Mouse (Mus musculus): ENCODE data around the gene Prss36. TPM values are rescaled to one million over a fixed set of nuclear protein-coding genes. Genes with fewer than 3 reads are reported as not detected.

The Prss36 gene
- polyA plus RNA-seq, 1 experiment from 2014 or later = 10.0 TPM

DNA sequence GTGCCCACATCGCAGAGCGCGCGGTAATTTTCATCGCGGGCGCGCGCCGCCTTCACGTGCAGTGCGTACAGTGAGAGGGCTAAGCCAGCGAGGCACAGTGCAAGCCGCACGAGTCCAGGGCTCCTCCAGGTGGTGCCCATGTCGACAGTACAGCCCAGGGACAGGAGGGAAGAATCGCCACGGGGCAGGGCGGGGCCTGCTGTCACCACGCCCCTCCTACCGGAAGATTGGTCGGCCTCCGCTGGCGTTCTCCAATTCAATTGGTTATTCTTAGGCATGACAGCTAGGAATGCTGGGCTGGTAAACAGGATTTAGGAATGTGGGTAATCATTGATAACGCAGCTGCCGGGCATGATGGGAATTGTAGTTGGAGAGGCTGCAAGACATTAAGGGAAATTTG, 51.1 kb downstream of the Prss36 start, which contains the start of the genes Gm21974 and Vkorc1:
Gm21974 (minus strand) TSS at position 13 of the 400 bp plus-strand sequence.
Vkorc1 (minus strand) TSS at position 176 of the 400 bp plus-strand sequence.
- TF ChIP-seq CTCF (IDR thresholded peaks at IDR 0.05) = peak; percentile 67
- no peak for TF ChIP-seq EP300 (IDR thresholded peaks at IDR 0.05)
- Histone ChIP-seq H3K9ac (replicated peaks; ENCODE audit: low read depth) (peak within 1 kb of the TSS; percentile 48), H3K4me3 (ENCODE audit: low read depth, low read length) (peak within 1 kb of the TSS; percentile 64), H3K9me3 (ENCODE audit: low read length) (no peaks in the 10 kb centered on the region), H3K4me2 (replicated peaks; ENCODE audit: low read depth, low read length) (peak within 1 kb of the TSS; percentile 76), H3K27ac (ENCODE audit: low read length) (peak within 1 kb of the TSS; percentile 79), H3K36me3 (ENCODE audit: insufficient read depth, low read length) (no peaks in the 10 kb centered on the region), H3K27me3 (replicated peaks; ENCODE audit: insufficient read depth, low read length) (no peaks in the 10 kb centered on the region), H3K4me1 (ENCODE audit: insufficient read depth, low read depth, low read length) (peaks cover 6% of the 10 kb centered on the region; the same call in 1 of the 2 replicates)
- under 1% methylated on average over 26 of the region's 26 CpGs for WGBS
- peak; percentile 98 for ATAC-seq
- DNase-seq (ENCODE audit: low spot score) = peak; percentile 99

DNA sequence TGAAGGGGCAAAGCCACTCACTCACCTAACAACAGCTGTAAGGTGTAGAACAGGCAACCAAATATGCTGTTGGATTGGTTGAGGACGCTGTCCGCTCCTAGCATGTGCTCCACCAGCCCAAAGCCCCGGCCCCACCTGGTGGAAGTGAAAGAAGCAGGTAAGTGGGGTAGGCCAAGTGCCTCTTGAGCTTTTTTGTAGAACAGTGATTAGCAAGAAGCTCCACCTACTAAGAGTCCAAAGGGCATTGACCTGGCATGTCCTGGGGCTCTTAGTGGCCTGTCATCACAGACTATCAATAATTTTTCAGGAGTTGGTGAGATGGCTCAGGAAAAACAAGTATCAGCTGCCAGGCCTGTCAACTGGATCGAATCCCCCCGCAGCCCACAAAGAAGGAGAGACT, 52.0 kb downstream of the Prss36 start:
- Histone ChIP-seq H3K27me3 (replicated peaks; ENCODE audit: insufficient read depth, low read length) (no peaks in the 10 kb centered on the region), H3K27ac (ENCODE audit: low read length) (no peak overlapping the region), H3K9me3 (ENCODE audit: low read length) (no peaks in the 10 kb centered on the region), H3K4me3 (ENCODE audit: low read depth, low read length) (no peak overlapping the region), H3K36me3 (ENCODE audit: insufficient read depth, low read length) (no peaks in the 10 kb centered on the region), H3K4me2 (replicated peaks; ENCODE audit: low read depth, low read length) (peak overlapping the region; percentile 76), H3K4me1 (ENCODE audit: insufficient read depth, low read depth, low read length) (peaks cover 6% of the 10 kb centered on the region; the same call in 1 of the 2 replicates), H3K9ac (replicated peaks; ENCODE audit: low read depth) (0 out of 2 replicates have a peak overlapping the region, but pooled peaks have one; percentile 48)
- ATAC-seq = no peak
- TF ChIP-seq EP300 (IDR thresholded peaks at IDR 0.05) (no peak), CTCF (IDR thresholded peaks at IDR 0.05) (peak; percentile 12; the same call in 1 of the 2 replicates)
- 50% methylated on average over 5 of the region's 5 CpGs for WGBS
- peak; percentile 46 for DNase-seq (ENCODE audit: low spot score)

DNA sequence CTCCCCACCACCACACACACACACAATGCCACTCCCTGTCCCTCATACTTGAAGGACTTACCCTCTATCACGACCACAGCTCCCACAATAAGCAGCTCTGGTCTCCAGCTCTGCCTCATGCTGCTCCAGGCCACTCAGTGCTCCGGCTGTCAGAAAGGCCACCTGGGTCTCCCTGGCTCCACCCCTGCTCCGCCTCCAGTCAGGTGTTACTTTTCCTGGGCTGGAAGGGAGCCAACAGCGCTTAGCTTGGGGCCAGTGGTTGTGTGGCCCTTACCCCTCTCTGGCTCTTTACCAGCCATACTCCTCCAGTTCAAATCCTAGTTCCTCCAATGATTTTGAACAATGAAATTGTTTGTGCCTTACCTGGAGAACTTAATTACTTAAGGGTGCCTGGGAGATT, 55.7 kb downstream of the Prss36 start, which contains the start of gene Prss53:
Prss53 (minus strand) TSS at position 173 of the 400 bp plus-strand sequence.
- Histone ChIP-seq H3K4me1 (ENCODE audit: insufficient read depth, low read depth, low read length) (peaks cover 6% of the 10 kb centered on the region; the same call in 1 of the 2 replicates), H3K9me3 (ENCODE audit: low read length) (no peaks in the 10 kb centered on the region), H3K4me2 (replicated peaks; ENCODE audit: low read depth, low read length) (no peak within 1 kb of the TSS), H3K36me3 (ENCODE audit: insufficient read depth, low read length) (peaks cover 10% of the 10 kb centered on the region; the same call in 1 of the 2 replicates), H3K27me3 (replicated peaks; ENCODE audit: insufficient read depth, low read length) (no peaks in the 10 kb centered on the region), H3K4me3 (ENCODE audit: low read depth, low read length) (no peak within 1 kb of the TSS), H3K27ac (ENCODE audit: low read length) (no peak within 1 kb of the TSS), H3K9ac (replicated peaks; ENCODE audit: low read depth) (no peak within 1 kb of the TSS)
- TF ChIP-seq EP300 (IDR thresholded peaks at IDR 0.05) (no peak), CTCF (IDR thresholded peaks at IDR 0.05) (no peak)
- ATAC-seq (no peak), DNase-seq (ENCODE audit: low spot score) (peak; percentile 58)
- WGBS = 27% methylated on average over 4 of the region's 4 CpGs

DNA sequence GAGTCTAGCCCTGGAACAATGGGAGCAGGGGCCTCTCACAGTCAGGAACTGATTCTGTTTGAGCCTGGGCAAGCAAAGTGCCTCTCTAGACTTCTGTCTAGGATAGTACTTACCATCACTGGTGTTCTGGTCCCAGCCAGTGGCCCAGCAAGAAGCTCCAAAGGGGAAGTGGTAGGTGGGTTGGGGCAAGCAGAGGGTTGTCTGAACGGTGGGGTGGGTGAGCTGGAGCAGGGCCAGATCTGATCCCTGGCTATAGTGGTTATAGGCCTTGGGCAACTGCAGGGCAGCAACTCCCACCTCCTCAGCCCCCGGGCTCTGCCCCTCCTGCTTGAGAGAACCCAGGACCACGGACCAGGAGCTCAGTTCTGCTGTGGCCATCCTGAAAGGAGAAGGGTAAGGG, 57.7 kb downstream of the Prss36 start:
- ATAC-seq (no peak), DNase-seq (ENCODE audit: low spot score) (no peak)
- H3K36me3 ChIP-seq (ENCODE audit: insufficient read depth, low read length) = peaks cover 17% of the 10 kb centered on the region; the same call in 1 of the 2 replicates

DNA sequence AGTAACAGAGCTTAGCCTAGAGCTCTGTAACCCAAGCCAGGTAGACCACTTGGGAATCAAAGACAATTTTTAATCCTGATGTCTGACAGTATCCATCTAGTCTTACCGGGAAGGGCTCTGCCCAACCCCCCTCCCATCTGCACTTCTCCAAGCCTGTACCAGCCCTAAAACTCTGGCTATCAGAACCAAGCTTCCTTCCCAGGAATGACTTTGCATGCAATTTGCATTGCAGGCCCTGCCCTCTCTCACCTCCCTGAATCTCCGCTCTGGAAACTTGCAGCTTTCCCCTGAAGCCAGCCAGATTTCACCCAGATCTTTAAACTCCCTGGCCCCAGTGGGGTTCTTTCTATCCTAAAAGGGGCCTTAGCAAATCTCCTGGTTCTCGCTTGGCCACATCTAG, 58.7 kb downstream of the Prss36 start:
- H3K4me3 ChIP-seq (ENCODE audit: low read depth, low read length) = no peak overlapping the region
- H3K27ac ChIP-seq (ENCODE audit: low read length) = no peak overlapping the region
- ATAC-seq (no peak), DNase-seq (ENCODE audit: low spot score) (no peak)
- no peak overlapping the region for H3K9ac ChIP-seq (replicated peaks; ENCODE audit: low read depth)
- no peaks in the 10 kb centered on the region for H3K9me3 ChIP-seq (ENCODE audit: low read length)
- TF ChIP-seq CTCF (IDR thresholded peaks at IDR 0.05) = no peak
- TF ChIP-seq EP300 (IDR thresholded peaks at IDR 0.05) = no peak
- no peak overlapping the region for H3K4me2 ChIP-seq (replicated peaks; ENCODE audit: low read depth, low read length)
- H3K36me3 ChIP-seq (ENCODE audit: insufficient read depth, low read length) = peaks cover 23% of the 10 kb centered on the region; the same call in 1 of the 2 replicates
- 74% methylated on average over 3 of the region's 3 CpGs for WGBS
- H3K27me3 ChIP-seq (replicated peaks; ENCODE audit: insufficient read depth, low read length) = no peaks in the 10 kb centered on the region
- no peaks in the 10 kb centered on the region for H3K4me1 ChIP-seq (ENCODE audit: insufficient read depth, low read depth, low read length)

More for the DNA sequence above, 57.7 kb downstream of the Prss36 start:
- 69% methylated on average over 3 of the region's 3 CpGs for WGBS
- Histone ChIP-seq H3K27ac (ENCODE audit: low read length) (no peak overlapping the region), H3K4me2 (replicated peaks; ENCODE audit: low read depth, low read length) (no peak overlapping the region), H3K4me3 (ENCODE audit: low read depth, low read length) (no peak overlapping the region), H3K9me3 (ENCODE audit: low read length) (no peaks in the 10 kb centered on the region), H3K4me1 (ENCODE audit: insufficient read depth, low read depth, low read length) (no peaks in the 10 kb centered on the region), H3K9ac (replicated peaks; ENCODE audit: low read depth) (no peak overlapping the region), H3K27me3 (replicated peaks; ENCODE audit: insufficient read depth, low read length) (no peaks in the 10 kb centered on the region)
- no peak for TF ChIP-seq EP300 (IDR thresholded peaks at IDR 0.05)

DNA sequence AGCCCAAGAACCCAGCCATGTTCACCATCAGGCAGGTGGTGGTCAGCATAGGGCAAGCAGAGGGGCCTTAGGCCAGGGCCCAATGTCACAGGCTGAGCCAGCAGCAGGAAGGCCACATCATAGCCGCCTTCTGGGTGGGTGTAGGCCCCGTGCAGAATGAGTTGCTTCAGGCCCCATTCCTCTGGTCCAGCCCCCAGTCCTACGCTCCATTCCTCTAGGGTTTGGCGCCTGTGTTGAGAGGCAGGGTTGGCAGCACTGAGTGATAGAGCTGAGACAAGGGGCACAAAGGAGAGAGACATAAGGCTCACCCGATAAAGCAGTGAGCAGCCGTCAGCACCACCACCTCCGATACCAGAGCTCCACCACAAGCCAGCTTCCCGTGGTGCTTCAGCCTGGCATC, 59.3 kb downstream of the Prss36 start:
- 86% methylated on average over 8 of the region's 8 CpGs for WGBS
- ATAC-seq (no peak), DNase-seq (ENCODE audit: low spot score) (no peak)
- Histone ChIP-seq H3K4me2 (replicated peaks; ENCODE audit: low read depth, low read length) (no peak overlapping the region), H3K27ac (ENCODE audit: low read length) (no peak overlapping the region), H3K9ac (replicated peaks; ENCODE audit: low read depth) (no peak overlapping the region), H3K4me1 (ENCODE audit: insufficient read depth, low read depth, low read length) (no peaks in the 10 kb centered on the region), H3K27me3 (replicated peaks; ENCODE audit: insufficient read depth, low read length) (no peaks in the 10 kb centered on the region), H3K36me3 (ENCODE audit: insufficient read depth, low read length) (peaks cover 28% of the 10 kb centered on the region; the same call in 1 of the 2 replicates), H3K4me3 (ENCODE audit: low read depth, low read length) (no peak overlapping the region), H3K9me3 (ENCODE audit: low read length) (no peaks in the 10 kb centered on the region)
- no peak for TF ChIP-seq EP300 (IDR thresholded peaks at IDR 0.05)
- TF ChIP-seq CTCF (IDR thresholded peaks at IDR 0.05) = no peak
